Mouse (Mus musculus) gastrocnemius, postnatal 25 days (tissue): ENCODE measurements around the gene Zbed5. TPM values are rescaled to one million over a fixed set of nuclear protein-coding genes. Genes with fewer than 3 reads are reported as not detected.
"Not testable (repeated sequence)": the region's sequence is repeated elsewhere in the genome, so short reads cannot be mapped to it uniquely, and the experiment has no call there.

Experiments used
- DNase-seq: peaks from one replicate; pipeline ENCODE4 v3.0.0; 2022
- long read RNA-seq, 2 experiments: library from polyadenylated mRNA; stranded (forward); transcript quantifications; one replicate each; pipeline ENCODE4 v2.0.0; 2021
- total RNA-seq, 2 experiments: library from RNA; stranded (reverse); gene quantifications; 1 replicate in 1 of 2; 2 replicates in 1 of 2; pipeline ENCODE4 v1.2.3; 2021

Gene Zbed5
- total RNA-seq, result 1 to 10 TPM in 1 of 2 experiments, under 1 TPM in 1; 0.19 to 1.1 TPM
- long read RNA-seq, experiment 1, result 0 reads
- long read RNA-seq, experiment 2, partial matches to known transcripts, result 0 of 2 reads
- long read RNA-seq, experiment 2, other reads (novel, unspliced or antisense), result 0 of 2 reads

- DNase-seq, result peak; percentile 84
These were observed at the start of gene Zbed5 for GRCm38 (mm10) chr5:129895198-129896088. Zbed5 (plus strand) TSS chr5:129895723.

GRCm38 (mm10) chr5:129846752-129847557 lies 48.6 kb upstream of the Zbed5 start, which contains the start of gene Sumf2:
Sumf2 (plus strand) TSS chr5:129846986.
- DNase-seq, result peak; percentile 93

- no peak for DNase-seq
These were observed 48.0 kb upstream of the Zbed5 start for GRCm38 (mm10) chr5:129847558-129847820.

GRCm38 (mm10) chr5:129855163-129855562 lies 40.4 kb upstream of the Zbed5 start:
- no peak for DNase-seq

- DNase-seq, result no peak
These were observed 39.1 kb upstream of the Zbed5 start for GRCm38 (mm10) chr5:129856414-129856813.

GRCm38 (mm10) chr5:129862325-129862724 lies 33.2 kb upstream of the Zbed5 start:
- no peak for DNase-seq

- peak; percentile 21 for DNase-seq
These were observed 31.1 kb upstream of the Zbed5 start for GRCm38 (mm10) chr5:129864467-129864866.

GRCm38 (mm10) chr5:129865841-129866240 lies 29.7 kb upstream of the Zbed5 start:
- peak; percentile 35 for DNase-seq

- DNase-seq, result no peak
These were observed 26.1 kb upstream of the Zbed5 start for GRCm38 (mm10) chr5:129869238-129869995.

- peak; percentile 46 for DNase-seq
These were observed 24.3 kb upstream of the Zbed5 start for GRCm38 (mm10) chr5:129871238-129871637.

- no peak for DNase-seq
These were observed 21.6 kb upstream of the Zbed5 start for GRCm38 (mm10) chr5:129873942-129874341.

GRCm38 (mm10) chr5:129875098-129875497 lies 20.4 kb upstream of the Zbed5 start:
- DNase-seq, result no peak

- DNase-seq, result peak; percentile 79
These were observed 17.6 kb upstream of the Zbed5 start for GRCm38 (mm10) chr5:129877731-129878455.

- peak; percentile 80 for DNase-seq
These were observed 16.6 kb upstream of the Zbed5 start for GRCm38 (mm10) chr5:129878946-129879345.

- no peak for DNase-seq
These were observed 15.6 kb upstream of the Zbed5 start for GRCm38 (mm10) chr5:129879888-129880287.

- no peak for DNase-seq
These were observed 9.3 kb upstream of the Zbed5 start for GRCm38 (mm10) chr5:129886271-129886670.

GRCm38 (mm10) chr5:129886911-129887636 lies 8.4 kb upstream of the Zbed5 start, which contains the start of gene Chchd2:
Chchd2 (minus strand) TSS chr5:129887470.
- DNase-seq, result peak; percentile 94

GRCm38 (mm10) chr5:129890390-129890789 lies 5.1 kb upstream of the Zbed5 start:
- DNase-seq, result not testable (repeated sequence)

- DNase-seq, result no peak
These were observed 2.9 kb downstream of the Zbed5 start, which contains the start of gene Phkg1 for GRCm38 (mm10) chr5:129898449-129898848. Phkg1 (minus strand) TSS chr5:129898549.

GRCm38 (mm10) chr5:129907775-129908174 lies 12.3 kb downstream of the Zbed5 start:
- no peak for DNase-seq
